Mouse (Mus musculus) T-cell, adult 66 days (primary cell): Measurements from ENCODE around the gene Tnfrsf14. TPM values are rescaled to one million over a fixed set of nuclear protein-coding genes. Genes with fewer than 3 reads are reported as not detected.

Experiments used
- total RNA-seq, 2 experiments: library from RNA; stranded (reverse); gene quantifications; 3 replicates in 1 of 2; 4 replicates in 1 of 2; pipeline ENCODE4 v1.2.4; 2023

Tnfrsf14 gene
- total RNA-seq, result 100 to 1,000 TPM; 136 to 156 TPM

GRCm38 (mm10) chr4:154928395-154929087, at the start of gene Tnfrsf14:
Gene Tnfrsf14 (minus strand): TSS chr4:154928563.

GRCm38 (mm10) chr4:154963901-154964580, 35.7 kb upstream of the Tnfrsf14 start, which contains the start of gene Pank4:
Gene Pank4 (plus strand): TSS chr4:154964123.

GRCm38 (mm10) chr4:154960690-154961225, 32.4 kb upstream of the Tnfrsf14 start, which contains the start of gene Hes5:
Gene Hes5 (plus strand): TSS chr4:154960923.

GRCm38 (mm10) chr4:154898506-154899446, 29.6 kb downstream of the Tnfrsf14 start, which contains the start of gene Fam213b:
Gene Fam213b (minus strand): TSS chr4:154899135.

Other genes with a start within 250 kb of the Tnfrsf14 start
- not detected for gene Ttc34, start 91.1 kb downstream of the Tnfrsf14 start, total RNA-seq
- gene Mmel1, start 59.0 kb downstream of the Tnfrsf14 start, total RNA-seq, result not detected
- 1 to 10 TPM; 1.2 to 2.9 TPM for gene Fam213b, start 29.4 kb downstream of the Tnfrsf14 start, total RNA-seq
- gene Hes5, start 32.4 kb upstream of the Tnfrsf14 start, total RNA-seq, result under 1 TPM; 0.58 to 0.59 TPM
- gene Pank4, start 35.6 kb upstream of the Tnfrsf14 start, total RNA-seq, result 10 to 100 TPM; 96.9 to 97.9 TPM
- 1 to 10 TPM in 1 of 2 experiments, under 1 TPM in 1; 0.61 to 1.7 TPM for gene Plch2, start 128.2 kb upstream of the Tnfrsf14 start, total RNA-seq
- 1 to 10 TPM; 9.1 to 9.7 TPM for gene Pex10, start 138.5 kb upstream of the Tnfrsf14 start, total RNA-seq
- 10 to 100 TPM; 69.9 to 70.7 TPM for gene Rer1, start 157.8 kb upstream of the Tnfrsf14 start, total RNA-seq
- gene Morn1, start 158.0 kb upstream of the Tnfrsf14 start, total RNA-seq, result 1 to 10 TPM; 1.5 to 2.7 TPM